21 mouse cellular contexts compared by ENCODE assay signal in genomic region chr15:9289660-9290059, GRCm38 (mm10). TPM values are rescaled to one million over a fixed set of nuclear protein-coding genes. Genes with fewer than 3 reads are reported as not detected.
"Had no signal": no experiment of that assay in that cellular context is flagged by ENCODE, and none has a peak within 500 bp of the region (broad histone marks: within the 10 kb centered on the region; RNA-seq: fewer than 3 reads in every experiment).

No protein-coding gene starts in this region.

- H3K4me1 ChIP-seq: limb, embryonic 15.5 days; liver, embryonic 15.5 days; lung, embryonic 15.5 days; midbrain, embryonic 12.5 days; neural tube, embryonic 13.5 days had no signal

- H3K4me3 ChIP-seq: limb, embryonic 15.5 days; liver, embryonic 15.5 days; lung, embryonic 15.5 days; midbrain, embryonic 12.5 days; neural tube, embryonic 13.5 days had no signal

- H3K9ac ChIP-seq: limb, embryonic 15.5 days; liver, embryonic 15.5 days; lung, embryonic 15.5 days; midbrain, embryonic 12.5 days; neural tube, embryonic 13.5 days had no signal

- H3K27ac ChIP-seq: limb, embryonic 15.5 days; liver, embryonic 15.5 days; lung, embryonic 15.5 days; midbrain, embryonic 12.5 days; neural tube, embryonic 13.5 days had no signal

- H3K9me3 ChIP-seq: limb, embryonic 15.5 days; liver, embryonic 15.5 days; lung, embryonic 15.5 days; midbrain, embryonic 12.5 days; neural tube, embryonic 13.5 days had no signal

- H3K4me2 ChIP-seq: limb, embryonic 15.5 days; liver, embryonic 15.5 days; lung, embryonic 15.5 days; midbrain, embryonic 12.5 days; neural tube, embryonic 13.5 days had no signal

- ATAC-seq: midbrain, embryonic 16.5 days had no signal

- DNase-seq: kidney, adult 2 months; kidney, postnatal 14 days; layer of hippocampus, adult 9-11 months; layer of hippocampus, postnatal 36 days; retina, postnatal 1 day; right cerebral cortex, postnatal 4 days; spleen, adult 18-20 months; thymus, adult 18-20 months; thymus, postnatal 14 days had no signal

- H3K27me3 ChIP-seq: limb, embryonic 15.5 days; liver, embryonic 15.5 days; lung, embryonic 15.5 days; midbrain, embryonic 12.5 days; neural tube, embryonic 13.5 days had no signal

- H3K36me3 ChIP-seq: limb, embryonic 15.5 days; liver, embryonic 15.5 days; lung, embryonic 15.5 days; midbrain, embryonic 12.5 days; neural tube, embryonic 13.5 days had no signal

RNA-seq across cellular contexts. Expression of gene Ugt3a1, which starts 13.0 kb away (rescaled TPM):
- total RNA-seq: layer of hippocampus, postnatal 36 days; left cerebral cortex, adult 8-10 months; left cerebral cortex, postnatal 25 days; megakaryocyte-erythroid progenitor cell, adult 5-6 weeks had no signal
- polyA plus RNA-seq: large intestine, adult 2 months; limb, embryonic 11.5 days; limb, embryonic 15.5 days; lung, embryonic 15.5 days; midbrain, embryonic 12.5 days; midbrain, embryonic 16.5 days; neural tube, embryonic 13.5 days; stomach, embryonic 14.5 days had no signal

RNA-seq across cellular contexts. Expression of gene Ugt3a2, which starts 45.7 kb away (rescaled TPM):
- total RNA-seq: layer of hippocampus, postnatal 36 days; left cerebral cortex, adult 8-10 months; left cerebral cortex, postnatal 25 days; megakaryocyte-erythroid progenitor cell, adult 5-6 weeks had no signal
- polyA plus RNA-seq: limb, embryonic 11.5 days; limb, embryonic 15.5 days; lung, embryonic 15.5 days; midbrain, embryonic 12.5 days; midbrain, embryonic 16.5 days; neural tube, embryonic 13.5 days; stomach, embryonic 14.5 days had no signal
